Mouse (Mus musculus): ENCODE data around the gene Atad2b.
"Not testable (repeated sequence)": the region's sequence is repeated elsewhere in the genome, so short reads cannot be mapped to it uniquely, and the experiment has no call there.

Atad2b gene

GRCm38 (mm10) chr12:4914441-4914840, 2.7 kb upstream of the Atad2b start:
- DNase-seq, result no peak

GRCm38 (mm10) chr12:4914944-4915343, 2.2 kb upstream of the Atad2b start:
- DNase-seq, result no peak

- peak; percentile 51 to 70 for DNase-seq
These were observed 845 bp downstream of the Atad2b start for GRCm38 (mm10) chr12:4917805-4918591.

GRCm38 (mm10) chr12:4928197-4928596, 11.0 kb downstream of the Atad2b start:
- DNase-seq, result no peak

GRCm38 (mm10) chr12:4930820-4931548, 13.8 kb downstream of the Atad2b start:
- DNase-seq, result no peak

GRCm38 (mm10) chr12:4952272-4952671, 35.1 kb downstream of the Atad2b start:
- no peak for DNase-seq

GRCm38 (mm10) chr12:4953156-4953555, 36.0 kb downstream of the Atad2b start:
- DNase-seq, result peak in 1 of 2 experiments; percentile 36

GRCm38 (mm10) chr12:4972939-4973338, 55.8 kb downstream of the Atad2b start:
- DNase-seq, result peak; percentile 61 to 94

- DNase-seq, result no peak
These were observed 61.2 kb downstream of the Atad2b start for GRCm38 (mm10) chr12:4978324-4978723.

GRCm38 (mm10) chr12:4996981-4997380, 79.8 kb downstream of the Atad2b start:
- DNase-seq, result no peak

GRCm38 (mm10) chr12:5005338-5005737, 88.2 kb downstream of the Atad2b start:
- no peak for DNase-seq

- not testable (repeated sequence) for DNase-seq
These were observed 88.6 kb downstream of the Atad2b start for GRCm38 (mm10) chr12:5005776-5006175.

GRCm38 (mm10) chr12:5008638-5009037, 91.5 kb downstream of the Atad2b start:
- not testable (repeated sequence) for DNase-seq

- no peak for DNase-seq
These were observed 108.2 kb downstream of the Atad2b start for GRCm38 (mm10) chr12:5025226-5025861.

- DNase-seq, result no peak
These were observed 111.9 kb downstream of the Atad2b start for GRCm38 (mm10) chr12:5029035-5029434.

- DNase-seq, result no peak
These were observed 120.9 kb downstream of the Atad2b start for GRCm38 (mm10) chr12:5038008-5038407.

- no peak for DNase-seq
These were observed 127.0 kb downstream of the Atad2b start for GRCm38 (mm10) chr12:5044141-5044540.

GRCm38 (mm10) chr12:5048104-5048503, 131.0 kb downstream of the Atad2b start:
- no peak for DNase-seq

GRCm38 (mm10) chr12:5067590-5067989, 150.4 kb downstream of the Atad2b start:
- DNase-seq, result no peak

- no peak for DNase-seq
These were observed 153.0 kb downstream of the Atad2b start for GRCm38 (mm10) chr12:5070131-5070530.

- no peak for DNase-seq
These were observed 156.0 kb downstream of the Atad2b start for GRCm38 (mm10) chr12:5073191-5073590.

- DNase-seq, result no peak
These were observed 164.3 kb downstream of the Atad2b start for GRCm38 (mm10) chr12:5081480-5081879.

- no peak for DNase-seq
These were observed 167.6 kb downstream of the Atad2b start for GRCm38 (mm10) chr12:5084714-5085113.

Measured in kidney, postnatal 25 days (tissue).